Mouse (Mus musculus) olfactory bulb, adult 2 months (tissue): ENCODE measurements around the gene Gm42878.

Source experiments
- CTCF ChIP-seq: fragments of 200-500 bp; IDR thresholded peaks from 2 replicates; pipeline ENCODE4 v1.5.1; 2012; ENCODE audit warnings: low read depth, mild to moderate bottlenecking, low read length, moderate library complexity; ENCODE audit not compliant: insufficient read depth
- POLR2A ChIP-seq: fragments of 200-500 bp; IDR thresholded peaks from 2 replicates; pipeline ENCODE4 v1.6.1; 2012; ENCODE audit warnings: mild to moderate bottlenecking, low read depth, low read length, moderate library complexity; ENCODE audit not compliant: insufficient read depth

- TF ChIP-seq CTCF (no peak), POLR2A (no peak)
Observed at GRCm38 (mm10) chr5:121476040-121476439, 69.2 kb downstream of the Gm42878 start.
